Mouse (Mus musculus) heart, postnatal 0 days (tissue): Measurements from ENCODE around the gene Fbxo3.

Experiments used
- CTCF ChIP-seq: IDR thresholded peaks from 2 replicates; pipeline ENCODE4 v1.5.1; 2016; ENCODE audit warnings: antibody characterized with exemption, control low read depth, low read depth
- EP300 ChIP-seq: IDR thresholded peaks from 2 replicates; pipeline ENCODE4 v1.6.1; 2016; ENCODE audit warnings: antibody characterized with exemption, low read depth

DNA sequence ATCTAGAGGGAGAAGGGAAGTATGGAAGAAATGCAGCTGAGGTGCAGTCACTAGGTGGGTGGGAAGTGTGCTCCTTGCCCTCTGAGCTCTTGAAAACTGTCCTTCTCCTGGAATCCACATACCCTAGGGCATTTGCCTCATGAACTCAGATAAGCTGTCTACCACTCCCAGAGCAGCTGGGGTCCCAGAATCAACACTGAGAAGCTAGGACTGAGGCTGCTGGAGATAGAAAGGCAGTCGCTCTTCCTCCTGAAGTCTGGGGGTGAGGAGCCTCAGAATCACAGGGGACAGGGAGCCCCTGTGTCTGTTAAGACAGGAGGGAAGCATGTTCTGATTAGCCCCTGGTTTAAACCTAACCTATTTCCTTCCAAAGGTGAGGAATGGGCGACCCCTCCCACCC lies 82.0 kb downstream of the Fbxo3 start:
- no peak for TF ChIP-seq CTCF
- no peak for TF ChIP-seq EP300
